Mouse (Mus musculus): ENCODE data around the gene Tnnc1.

DNA sequence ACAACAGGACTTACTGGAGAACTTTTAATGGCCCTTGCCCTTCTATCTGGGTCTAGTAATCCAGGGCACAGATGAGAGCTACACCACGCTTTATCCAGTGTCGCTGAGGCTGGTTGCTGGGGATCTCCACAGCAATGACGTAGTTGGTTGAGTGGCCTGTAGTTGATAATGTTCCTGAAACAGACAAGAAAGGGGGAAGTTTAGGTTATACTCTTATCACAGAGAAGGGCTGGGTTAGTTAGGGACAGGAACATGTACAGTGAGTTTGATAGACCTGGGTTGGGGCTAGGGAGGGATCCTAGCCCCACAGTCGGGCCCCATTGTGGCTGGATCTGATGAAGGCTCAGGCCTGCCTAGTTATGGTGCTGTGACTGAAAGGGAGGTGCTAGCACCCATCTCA, 52.3 kb downstream of the Tnnc1 start:
- no peak for TF ChIP-seq CTCF (conservative IDR thresholded peaks at IDR 0.05; ENCODE audit: low read length)
- no peak for TF ChIP-seq NANOG (IDR thresholded peaks at IDR 0.05; ENCODE audit: borderline replicate concordance, low read length)
- no peak for TF ChIP-seq POU5F1 (IDR thresholded peaks at IDR 0.05; ENCODE audit: borderline replicate concordance, low read length)
